Mouse (Mus musculus) CH12.LX (cell line): Measurements from ENCODE around the gene Rps12-ps3.

Source experiments
- CHD2 ChIP-seq: IDR thresholded peaks from 2 replicates; pipeline ENCODE4 v1.6.1; 2011; ENCODE audit warnings: low read length, improper control_type of control experiment
- CTCF ChIP-seq, 2 experiments: IDR thresholded peaks in 1 of 2; conservative IDR thresholded peaks in 1 of 2; 2 replicates each; pipeline ENCODE4 v1.5.1; 2011 to 2012; ENCODE audit warnings: low read depth in 2 of 2, low read length in 2 of 2, improper control_type of control experiment in 1 of 2, inconsistent platforms in 1 of 2, mild to moderate bottlenecking in 1 of 2, moderate library complexity in 1 of 2
- E2F4 ChIP-seq: IDR thresholded peaks from 2 replicates; pipeline ENCODE4 v1.6.1; 2011; ENCODE audit warnings: low read depth, low read length, improper control_type of control experiment; ENCODE audit not compliant: insufficient replicate concordance
- HCFC1 ChIP-seq: IDR thresholded peaks from 2 replicates; pipeline ENCODE4 v1.6.1; 2012; ENCODE audit warnings: low read depth, mild to moderate bottlenecking, inconsistent platforms, low read length, improper control_type of control experiment
- POLR2A ChIP-seq: IDR thresholded peaks from 2 replicates; pipeline ENCODE4 v1.6.1; 2011; ENCODE audit warnings: low read depth, mild to moderate bottlenecking, improper control_type of control experiment, low read length
- SIN3A ChIP-seq: IDR thresholded peaks from 2 replicates; pipeline ENCODE4 v1.6.1; 2012; ENCODE audit warnings: low read length, improper control_type of control experiment, inconsistent platforms
- SMC3 ChIP-seq: IDR thresholded peaks from 2 replicates; pipeline ENCODE4 v1.6.1; 2011; ENCODE audit warnings: low read depth, low read length, improper control_type of control experiment
- UBTF ChIP-seq: IDR thresholded peaks from 2 replicates; pipeline ENCODE4 v1.6.1; 2012; ENCODE audit warnings: low read depth, mild to moderate bottlenecking, inconsistent platforms, low read length, improper control_type of control experiment, moderate library complexity
- ZMIZ1 ChIP-seq: IDR thresholded peaks from 2 replicates; pipeline ENCODE4 v1.6.1; 2012; ENCODE audit warnings: low read depth, mild to moderate bottlenecking, inconsistent platforms, low read length, improper control_type of control experiment

DNA sequence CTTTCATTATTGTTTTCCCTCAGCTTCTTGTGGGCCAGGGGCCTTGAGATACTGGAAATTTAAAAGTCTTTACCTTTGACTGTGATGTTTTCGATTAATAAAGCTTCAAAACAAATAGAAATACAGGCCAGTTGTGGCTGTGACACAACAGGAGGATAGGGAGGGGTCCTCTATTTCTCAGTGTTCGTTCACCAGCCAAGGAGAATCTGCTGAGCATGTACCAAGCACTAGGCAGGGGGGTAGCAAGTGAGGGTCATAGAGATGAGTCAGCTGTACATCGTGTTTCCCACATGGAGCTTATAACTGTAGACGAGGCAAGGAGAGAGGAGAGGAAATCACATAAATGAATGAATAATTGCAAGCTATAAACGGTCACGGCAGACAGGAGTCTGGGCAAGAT is 40.6 kb downstream of the Rps12-ps3 start:
- TF ChIP-seq E2F4 (no peak), CTCF (conservative IDR thresholded peaks at IDR 0.05 in 1 of 2, IDR thresholded peaks at IDR 0.05 in 1 of 2; ENCODE audit: low read depth in 2 of 2, low read length in 2 of 2) (no peak), HCFC1 (no peak), POLR2A (no peak), SMC3 (no peak), ZMIZ1 (no peak), CHD2 (no peak), UBTF (no peak), SIN3A (no peak)
